Mouse (Mus musculus) layer of hippocampus, adult 8-10 months (tissue): ENCODE measurements around the gene Hhat. TPM values are rescaled to one million over a fixed set of nuclear protein-coding genes. Genes with fewer than 3 reads are reported as not detected.

Source experiments
- DNase-seq, 2 experiments: peaks; one replicate each; pipeline ENCODE4 v3.0.0; 2022; ENCODE audit warnings: low spot score in 2 of 2
- total RNA-seq, 4 experiments: library from RNA; stranded (reverse); gene quantifications; 2 replicates each; pipeline ENCODE4 v1.2.4; 2022

Gene Hhat
- total RNA-seq, 4 experiments from 2014 or later = 1.4 to 2.1 (median 1.7) TPM

DNA sequence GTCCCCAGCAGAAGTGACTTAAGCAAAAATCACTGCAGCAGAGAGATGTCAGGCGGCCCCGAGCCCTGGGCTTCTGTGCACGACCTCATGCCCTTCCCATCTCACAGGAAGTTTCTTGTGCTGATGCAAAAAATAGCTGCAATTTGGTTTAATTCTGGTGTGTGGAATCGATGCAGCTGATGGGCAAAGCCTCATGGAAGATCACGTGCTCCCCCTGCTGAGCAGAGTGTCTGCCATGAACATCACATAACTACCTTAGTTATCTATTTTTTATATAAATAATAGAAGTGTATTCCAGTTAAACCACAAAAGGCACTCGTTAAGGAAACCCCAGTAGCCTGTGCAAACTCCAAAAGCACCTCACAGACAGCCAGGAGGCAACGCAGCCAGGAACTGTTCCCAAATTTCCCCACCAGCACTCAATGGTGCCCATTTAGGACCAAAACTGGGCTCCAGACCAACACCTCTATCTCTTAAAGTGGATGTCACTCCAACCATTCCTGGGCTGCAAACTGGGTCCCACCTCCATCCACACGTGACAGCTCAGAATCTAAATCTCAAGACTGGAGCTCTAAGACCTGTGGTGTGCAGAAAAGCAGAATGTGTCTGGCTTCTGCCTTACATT is 118.9 kb downstream of the Hhat start:
- DNase-seq = no peak

DNA sequence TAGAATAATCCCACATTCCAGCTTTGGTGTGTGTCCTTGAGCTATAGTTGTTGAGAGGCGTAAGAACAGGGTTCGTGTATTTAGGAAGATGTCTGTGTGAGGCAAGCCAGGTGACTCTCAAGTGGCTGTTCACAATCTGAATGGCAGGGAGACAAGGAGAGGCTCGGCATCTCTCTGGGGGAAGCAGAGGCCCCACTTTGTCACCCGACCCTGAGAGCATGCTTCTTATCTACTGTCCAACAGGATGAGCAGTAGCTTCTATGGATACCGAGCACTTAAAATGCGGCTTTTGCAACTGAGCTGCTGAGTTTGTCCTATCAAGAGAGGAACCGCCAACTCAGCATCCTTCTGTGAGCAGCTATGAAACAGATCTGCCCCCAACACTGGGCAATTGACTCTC is 120.4 kb downstream of the Hhat start:
- no peak for DNase-seq

GRCm38 (mm10) chr1:192650023-192650422 is 121.0 kb downstream of the Hhat start:
- no peak for DNase-seq

DNA sequence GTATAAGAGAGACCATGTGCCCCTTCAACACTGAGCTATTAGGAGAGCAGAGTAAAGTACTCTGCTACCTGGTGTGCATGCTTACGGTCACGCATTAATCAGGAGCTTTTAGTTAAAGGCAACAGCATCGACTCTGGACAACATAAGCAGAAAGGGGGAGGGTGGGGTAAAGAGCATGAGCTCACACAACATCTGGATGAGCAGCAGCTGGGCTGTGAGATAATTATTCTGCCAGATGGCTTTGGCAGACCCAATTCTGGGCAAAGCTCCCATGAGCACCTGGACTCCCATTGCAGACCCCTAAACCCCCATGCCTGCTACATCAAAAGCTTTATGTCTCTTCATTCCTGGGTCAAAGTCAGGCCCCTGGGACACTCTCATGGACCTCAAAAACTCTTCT is 121.8 kb downstream of the Hhat start:
- no peak for DNase-seq

GRCm38 (mm10) chr1:192647361-192647760 is 123.7 kb downstream of the Hhat start:
- no peak for DNase-seq

DNA sequence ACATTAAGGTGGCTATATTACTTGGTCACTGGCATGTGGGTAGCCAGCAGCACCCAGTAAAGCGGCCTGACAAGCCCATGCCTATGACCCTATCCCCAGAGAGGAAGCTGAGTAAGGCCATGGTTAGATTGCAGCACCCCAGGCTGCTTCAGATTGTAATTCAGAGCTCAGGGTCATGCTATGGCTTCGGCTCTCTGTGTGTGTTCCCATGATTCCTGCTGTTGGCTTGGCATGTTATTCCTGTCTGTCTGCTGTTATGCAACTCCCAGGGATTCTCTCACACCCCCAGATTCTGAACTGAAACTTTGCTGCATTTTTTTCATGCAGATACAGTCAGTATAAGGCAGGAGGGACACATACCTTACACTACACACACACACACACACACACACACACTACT is 128.9 kb downstream of the Hhat start:
- no peak for DNase-seq

DNA sequence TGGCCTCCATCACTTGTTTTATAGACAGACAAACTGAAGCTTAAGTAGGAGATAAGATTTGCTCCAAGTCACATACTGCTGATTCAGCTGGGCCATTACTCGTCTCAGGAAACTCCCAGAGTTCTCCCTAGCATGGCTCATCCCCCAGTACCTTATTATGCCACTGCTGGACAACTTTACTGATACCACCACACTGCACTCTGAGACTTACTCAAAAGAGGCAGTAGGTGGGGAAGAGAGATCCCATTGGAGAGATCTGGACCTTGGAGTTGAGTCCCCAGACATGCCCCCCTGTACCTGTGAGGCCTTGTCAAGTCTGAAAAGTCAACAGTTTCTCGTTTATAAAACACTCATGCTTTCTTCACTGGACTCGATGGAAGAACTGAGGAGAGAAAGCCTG is 131.8 kb downstream of the Hhat start:
- no peak for DNase-seq

DNA sequence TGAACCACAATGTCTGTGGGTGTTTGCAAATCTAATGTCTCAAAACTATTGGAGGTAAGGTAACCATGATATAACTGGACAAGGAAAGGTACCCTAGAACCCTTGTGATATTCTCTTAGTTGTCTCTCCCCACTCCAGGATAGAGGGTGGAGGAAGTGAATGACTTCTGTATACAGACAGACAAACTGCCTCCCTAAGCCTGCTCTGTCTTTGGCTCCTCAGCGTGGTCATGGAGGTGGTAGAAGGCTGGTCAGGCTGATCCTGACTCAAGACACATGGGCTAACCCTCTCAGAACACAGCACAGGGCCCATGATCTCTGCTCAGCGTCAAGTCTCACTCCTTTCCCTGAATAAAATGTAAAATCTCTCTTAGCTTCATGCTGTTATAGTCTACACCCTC is 149.2 kb downstream of the Hhat start:
- no peak for DNase-seq

DNA sequence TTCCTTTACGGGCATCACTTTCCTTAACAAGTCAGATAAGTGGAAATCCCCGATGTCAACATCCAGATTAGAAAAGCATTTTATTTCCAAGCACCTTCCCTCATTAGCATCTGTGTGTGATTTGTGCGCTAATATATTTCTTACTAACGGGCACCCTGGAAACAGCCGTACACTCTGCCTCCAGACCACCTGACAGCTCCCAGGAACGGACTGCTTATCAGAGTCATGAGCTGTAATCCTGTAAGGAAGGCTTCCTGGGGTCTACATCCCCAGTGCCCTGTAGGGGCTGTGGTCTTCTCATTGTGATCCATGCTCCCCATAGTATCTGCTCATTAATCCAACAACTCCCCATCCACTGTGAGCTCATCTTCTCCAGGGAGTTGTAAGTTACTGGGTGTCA is 157.8 kb downstream of the Hhat start:
- DNase-seq = no peak

GRCm38 (mm10) chr1:192611996-192612739 is 158.9 kb downstream of the Hhat start:
- DNase-seq = no peak

- no peak for DNase-seq
Measured at GRCm38 (mm10) chr1:192606876-192607275, 164.1 kb downstream of the Hhat start.

DNA sequence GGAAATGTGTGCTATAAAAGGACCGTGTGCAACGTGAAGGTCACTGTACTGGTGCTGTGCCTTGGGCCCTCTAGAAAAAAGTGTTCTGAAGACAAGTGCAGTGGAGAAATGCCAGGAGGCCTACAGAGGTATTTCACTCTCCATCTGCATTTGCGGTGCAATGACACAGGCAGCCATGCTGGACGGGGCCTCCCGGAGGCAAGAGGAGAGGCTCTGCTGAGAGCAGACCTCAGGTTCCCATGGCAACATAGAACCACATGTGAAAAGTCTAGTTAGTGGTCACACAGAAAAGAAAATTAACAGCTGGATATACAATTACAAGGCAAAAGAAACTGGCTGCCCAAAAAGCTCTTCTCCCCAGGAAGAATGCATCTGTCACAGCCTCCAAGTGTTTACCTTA is 166.6 kb downstream of the Hhat start:
- no peak for DNase-seq

DNA sequence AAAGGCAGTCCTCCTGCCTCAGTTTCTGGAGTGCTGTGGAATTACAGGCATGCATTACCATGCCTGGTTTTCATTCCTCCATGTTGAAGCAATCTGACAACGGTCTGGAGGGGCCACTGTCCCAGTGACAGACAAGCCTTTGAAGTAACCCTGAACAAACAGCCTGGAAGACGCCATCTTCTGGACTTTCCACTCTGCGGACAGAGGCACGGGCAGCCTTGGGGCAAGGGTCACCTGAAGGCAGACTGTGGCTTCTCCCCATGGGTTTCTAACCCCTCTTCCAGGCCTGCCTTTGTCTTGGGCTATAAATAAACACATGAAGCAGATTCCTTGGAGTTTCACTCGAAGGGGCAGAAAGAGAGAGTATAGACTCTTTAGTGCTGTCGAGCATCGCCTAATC is 167.5 kb downstream of the Hhat start:
- DNase-seq = no peak

- no peak for DNase-seq
Measured at GRCm38 (mm10) chr1:192601206-192601605, 169.8 kb downstream of the Hhat start.

GRCm38 (mm10) chr1:192599746-192600145 is 171.3 kb downstream of the Hhat start:
- DNase-seq = no peak

- DNase-seq = peak; percentile 76 to 90
Measured at GRCm38 (mm10) chr1:192598380-192598779, 172.6 kb downstream of the Hhat start.

DNA sequence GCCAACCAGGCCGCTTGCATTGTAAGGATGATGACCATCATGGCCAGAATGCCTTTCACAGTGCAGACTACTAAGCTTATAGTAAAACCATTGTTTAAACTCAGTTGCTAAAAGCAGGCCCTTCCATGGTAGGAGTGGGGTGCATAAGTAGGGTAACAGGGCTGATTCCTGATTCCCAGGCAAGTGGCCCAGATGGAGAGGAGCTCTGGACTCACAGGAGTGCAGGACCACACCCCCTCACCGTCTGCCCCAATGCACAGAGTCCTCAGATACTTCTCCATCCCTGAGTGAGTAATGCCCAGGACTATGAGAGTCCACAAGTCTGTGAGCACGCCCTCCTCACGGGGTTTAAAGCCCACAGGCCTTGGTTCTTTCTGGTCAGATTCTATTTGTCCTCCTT is 175.6 kb downstream of the Hhat start:
- DNase-seq = no peak

GRCm38 (mm10) chr1:192593492-192593891 is 177.5 kb downstream of the Hhat start:
- no peak for DNase-seq

DNA sequence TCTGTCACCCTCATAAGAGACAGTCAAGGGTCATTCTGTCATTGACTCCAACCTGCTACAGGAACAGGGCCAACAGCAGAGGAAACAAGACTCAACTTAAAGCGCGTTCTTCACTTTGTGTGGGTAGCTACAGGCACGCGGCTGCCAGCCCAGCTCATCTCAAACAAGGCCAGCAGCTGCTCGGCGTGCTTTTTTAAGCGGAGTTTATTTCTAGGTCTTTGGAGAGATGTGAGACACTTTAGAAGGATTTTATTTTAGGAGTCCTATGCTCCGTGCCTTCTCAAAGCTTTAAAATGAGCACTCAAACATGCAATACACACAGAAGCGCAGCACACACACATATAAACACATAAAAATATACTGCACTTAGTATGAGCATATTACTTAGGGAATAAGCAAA is 183.6 kb downstream of the Hhat start:
- DNase-seq = peak; percentile 45 to 62

DNA sequence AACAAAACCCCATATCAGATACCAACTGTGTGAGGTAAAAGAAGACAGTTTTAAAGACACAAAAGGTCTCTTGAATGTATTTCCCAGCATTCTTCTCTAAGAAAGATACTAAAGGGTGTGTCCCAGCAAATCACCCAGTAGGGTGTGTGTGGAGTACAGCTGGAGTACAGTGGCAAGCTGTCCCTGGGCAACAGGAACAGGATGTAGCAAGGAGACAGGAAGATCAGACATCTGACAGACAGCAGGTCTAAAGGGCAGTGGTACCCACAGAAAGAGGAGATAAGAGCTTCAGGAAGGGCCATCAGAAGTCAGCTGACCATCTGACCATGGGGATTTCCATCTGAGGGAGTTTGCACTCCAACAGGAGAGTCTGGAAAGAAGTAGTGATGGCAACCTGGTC is 185.7 kb downstream of the Hhat start:
- DNase-seq = no peak

DNA sequence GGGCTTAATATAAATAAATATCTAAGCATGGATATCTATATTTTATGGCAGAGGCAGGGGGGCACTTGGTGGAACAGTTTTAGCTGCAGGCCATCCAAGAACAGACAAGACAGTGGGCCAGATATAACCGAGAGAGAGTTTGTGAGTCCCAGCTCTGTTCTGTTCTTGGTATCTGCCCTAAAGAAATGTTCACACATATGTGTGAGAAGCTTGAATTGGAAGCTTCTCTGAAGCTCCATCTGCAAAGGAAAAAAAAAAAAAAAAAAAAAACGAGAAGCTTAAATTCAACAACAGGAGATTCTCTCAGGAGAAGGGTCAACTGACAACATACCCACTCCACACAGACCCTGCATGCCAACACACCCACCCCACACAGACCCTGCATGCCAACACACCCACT is 188.1 kb downstream of the Hhat start:
- no peak for DNase-seq

DNA sequence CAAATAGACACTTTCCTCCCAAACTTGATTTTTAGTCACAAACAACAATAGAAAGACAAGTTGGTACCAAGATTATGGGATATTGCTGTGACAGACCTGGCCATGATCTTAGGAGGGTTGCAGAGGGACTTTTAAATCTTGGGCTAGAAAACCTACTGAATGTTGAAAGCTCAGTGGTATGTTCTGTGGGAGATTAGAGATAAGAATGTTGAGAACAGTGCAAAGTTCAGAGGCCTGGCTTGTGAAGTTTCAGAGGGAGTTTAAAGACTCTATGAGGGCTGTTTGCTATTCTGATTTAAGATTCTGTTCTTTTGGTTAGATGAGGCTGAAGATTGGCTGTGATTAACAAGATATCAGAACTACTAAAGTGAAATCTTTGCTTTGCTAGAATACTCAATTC is 206.3 kb downstream of the Hhat start:
- DNase-seq = no peak

DNA sequence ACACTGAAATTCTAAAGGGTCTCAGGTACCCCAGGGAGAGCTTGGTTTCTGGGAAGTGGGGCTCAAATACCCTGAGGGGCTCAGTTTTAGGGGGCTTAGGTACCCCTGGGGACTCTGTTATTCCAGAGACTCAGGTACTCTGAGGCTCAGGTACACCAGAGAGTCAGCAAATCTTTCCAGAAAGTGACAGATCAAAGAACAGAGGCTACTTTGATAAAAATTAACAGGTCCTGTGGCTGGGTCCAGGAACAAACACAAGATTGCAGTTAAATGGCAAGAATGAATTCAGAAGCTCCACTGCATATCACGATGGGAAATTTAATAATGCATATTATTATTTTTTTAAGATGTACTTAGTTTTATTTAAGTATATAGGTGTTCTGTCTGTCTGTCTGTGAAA is 211.7 kb downstream of the Hhat start:
- DNase-seq = no peak
